Mouse (Mus musculus): ENCODE measurements around the gene Endou.

DNA sequence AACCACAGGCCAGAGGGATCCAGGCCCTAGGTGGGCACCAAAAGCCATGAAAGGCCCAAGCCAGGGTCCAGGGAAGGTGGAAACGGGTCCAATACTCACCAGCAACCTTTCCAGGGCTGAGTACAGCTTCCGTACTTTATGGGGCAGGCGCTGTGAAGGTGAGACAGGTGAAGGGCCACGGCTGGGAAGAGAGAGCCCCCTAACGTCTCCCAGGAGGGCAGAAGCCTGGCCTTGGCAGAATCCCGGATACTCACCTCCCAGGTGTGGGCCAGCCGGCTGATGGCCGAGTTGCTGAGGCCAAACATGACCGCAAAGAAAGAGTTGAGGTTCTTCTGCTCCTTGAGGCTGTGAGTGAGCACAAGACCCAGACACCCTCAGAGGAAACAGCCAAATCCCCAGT, 18.3 kb upstream of the Endou start:
- no peak for TF ChIP-seq POLR2A (IDR thresholded peaks at IDR 0.05; ENCODE audit: insufficient read depth, low read depth, low read length)
- no peak for TF ChIP-seq CTCF (IDR thresholded peaks at IDR 0.05; ENCODE audit: insufficient read depth, low read depth, low read length)
